Mouse (Mus musculus) CH12.LX (cell line): ENCODE results near the gene Stub1. TPM values are rescaled to one million over a fixed set of nuclear protein-coding genes. Genes with fewer than 3 reads are reported as not detected.

ENCODE experiments used
- DNase-seq: peaks from one replicate; pipeline ENCODE4 v3.0.0-alpha.2; 2013; ENCODE audit errors: extremely low read depth
- H3K27ac ChIP-seq: 2 replicates; pipeline ENCODE4 v1.5.1; 2012; ENCODE audit warnings: low read depth, mild to moderate bottlenecking, control low read depth, moderate library complexity; ENCODE audit not compliant: insufficient read depth
- H3K27me3 ChIP-seq: replicated peaks from 2 replicates; pipeline ENCODE3; 2012; ENCODE audit warnings: inconsistent platforms
- H3K36me3 ChIP-seq, 2 experiments: replicated peaks in 1 of 2; 2 replicates each; pipeline versions ENCODE3 to v1.6.1; 2012; ENCODE audit warnings: inconsistent platforms in 1 of 2, low read length in 1 of 2, mild to moderate bottlenecking in 1 of 2, mixed read lengths in 1 of 2, moderate library complexity in 1 of 2; ENCODE audit not compliant: control insufficient read depth in 1 of 2, insufficient read depth in 1 of 2
- H3K4me1 ChIP-seq, 2 experiments: 2 replicates each; pipeline ENCODE4 v1.6.1; 2012; ENCODE audit warnings: inconsistent platforms in 1 of 2, moderate library complexity in 1 of 2; ENCODE audit not compliant: insufficient read depth in 2 of 2, control insufficient read depth in 1 of 2
- H3K4me2 ChIP-seq: 2 replicates; pipeline ENCODE4 v1.6.1; 2012; ENCODE audit warnings: low read depth, mild to moderate bottlenecking, control low read depth; ENCODE audit not compliant: poor library complexity, insufficient read depth, severe bottlenecking
- H3K4me3 ChIP-seq, 3 experiments: fragments of 150-350 bp in 1 of 3; sonication (generic) in 1 of 3; replicated peaks in 1 of 3; 2 replicates each; pipeline versions ENCODE3 to v1.5.1; 2011 to 2012; ENCODE audit warnings: low read depth in 2 of 3, low read length in 2 of 3, mild to moderate bottlenecking in 2 of 3, moderate library complexity in 2 of 3, control low read depth in 1 of 3, improper control_type of control experiment in 1 of 3, inconsistent platforms in 1 of 3, mixed read lengths in 1 of 3; ENCODE audit not compliant: poor library complexity in 1 of 3
- H3K79me2 ChIP-seq: replicated peaks from 2 replicates; pipeline ENCODE4 v1.6.1; 2012; ENCODE audit warnings: mild to moderate bottlenecking, moderate library complexity; ENCODE audit not compliant: control insufficient read depth, poor library complexity, insufficient read depth, severe bottlenecking; ENCODE audit errors: extremely low read depth
- H3K9ac ChIP-seq: 2 replicates; pipeline ENCODE4 v1.6.1; 2012; ENCODE audit warnings: low read depth, mild to moderate bottlenecking, control low read depth, moderate library complexity; ENCODE audit not compliant: insufficient read depth
- H3K9me3 ChIP-seq: replicated peaks from 2 replicates; pipeline ENCODE3; 2012; ENCODE audit warnings: low read length, inconsistent platforms, mixed read lengths
- CHD1 ChIP-seq: IDR thresholded peaks from 2 replicates; pipeline ENCODE4 v1.6.1; 2012; ENCODE audit warnings: low read depth, low read length, improper control_type of control experiment, inconsistent platforms
- CTCF ChIP-seq, 2 experiments: IDR thresholded peaks in 1 of 2; conservative IDR thresholded peaks in 1 of 2; 2 replicates each; pipeline ENCODE4 v1.5.1; 2011 to 2012; ENCODE audit warnings: low read depth in 2 of 2, low read length in 2 of 2, improper control_type of control experiment in 1 of 2, inconsistent platforms in 1 of 2, mild to moderate bottlenecking in 1 of 2, moderate library complexity in 1 of 2
- E2F4 ChIP-seq: IDR thresholded peaks from 2 replicates; pipeline ENCODE4 v1.6.1; 2011; ENCODE audit warnings: low read depth, low read length, improper control_type of control experiment; ENCODE audit not compliant: insufficient replicate concordance
- EP300 ChIP-seq: IDR thresholded peaks from 2 replicates; pipeline ENCODE4 v1.6.1; 2011; ENCODE audit warnings: low read length, improper control_type of control experiment
- GABPA ChIP-seq: IDR thresholded peaks from 2 replicates; pipeline ENCODE4 v1.6.1; 2012; ENCODE audit warnings: low read depth, low read length, improper control_type of control experiment, inconsistent platforms; ENCODE audit not compliant: insufficient replicate concordance
- HCFC1 ChIP-seq: IDR thresholded peaks from 2 replicates; pipeline ENCODE4 v1.6.1; 2012; ENCODE audit warnings: low read depth, mild to moderate bottlenecking, inconsistent platforms, low read length, improper control_type of control experiment
- KAT2A ChIP-seq: IDR thresholded peaks from 2 replicates; pipeline ENCODE4 v1.6.1; 2012; ENCODE audit warnings: low read length, improper control_type of control experiment, inconsistent platforms; ENCODE audit not compliant: insufficient replicate concordance
- MAFK ChIP-seq: IDR thresholded peaks from 2 replicates; pipeline ENCODE4 v1.6.1; 2011; ENCODE audit warnings: low read length, improper control_type of control experiment; ENCODE audit not compliant: insufficient replicate concordance
- MEF2A ChIP-seq: IDR thresholded peaks from 2 replicates; pipeline ENCODE4 v1.6.1; 2014; ENCODE audit warnings: low read depth, mild to moderate bottlenecking, inconsistent platforms, low read length, improper control_type of control experiment, borderline replicate concordance
- MYC ChIP-seq: IDR thresholded peaks from 2 replicates; pipeline ENCODE4 v1.6.1; 2011; ENCODE audit warnings: low read depth, mild to moderate bottlenecking, improper control_type of control experiment, low read length
- NELFE ChIP-seq: IDR thresholded peaks from 2 replicates; pipeline ENCODE4 v1.6.1; 2011; ENCODE audit warnings: low read depth, low read length, improper control_type of control experiment
- NRF1 ChIP-seq: IDR thresholded peaks from 2 replicates; pipeline ENCODE4 v1.6.1; 2014; ENCODE audit warnings: low read depth, mild to moderate bottlenecking, inconsistent platforms, low read length, improper control_type of control experiment, moderate library complexity
- POLR2A ChIP-seq: IDR thresholded peaks from 2 replicates; pipeline ENCODE4 v1.6.1; 2011; ENCODE audit warnings: low read depth, mild to moderate bottlenecking, improper control_type of control experiment, low read length
- RAD21 ChIP-seq: IDR thresholded peaks from 2 replicates; pipeline ENCODE4 v1.6.1; 2011; ENCODE audit warnings: low read depth, mild to moderate bottlenecking, low read length, improper control_type of control experiment, moderate library complexity
- SIN3A ChIP-seq: IDR thresholded peaks from 2 replicates; pipeline ENCODE4 v1.6.1; 2012; ENCODE audit warnings: low read length, improper control_type of control experiment, inconsistent platforms
- TCF12 ChIP-seq: IDR thresholded peaks from 2 replicates; pipeline ENCODE4 v1.6.1; 2014; ENCODE audit warnings: low read depth, mild to moderate bottlenecking, inconsistent platforms, low read length, improper control_type of control experiment
- UBTF ChIP-seq: IDR thresholded peaks from 2 replicates; pipeline ENCODE4 v1.6.1; 2012; ENCODE audit warnings: low read depth, mild to moderate bottlenecking, inconsistent platforms, low read length, improper control_type of control experiment, moderate library complexity
- USF1 ChIP-seq: IDR thresholded peaks from 2 replicates; pipeline ENCODE4 v1.6.1; 2014; ENCODE audit warnings: low read depth, mild to moderate bottlenecking, inconsistent platforms, low read length, improper control_type of control experiment
- dilution Hi-C: fragments of 300-500 bp; cut with MboI; formaldehyde crosslinking; loops from 2 replicates; pipeline ENCODE4 v1.14.3; 2020; ENCODE audit warnings: low sequenced_read_pairs; ENCODE audit not compliant: extremely low pct_unique_long_range_greater_than_20kb, extremely low pct_ligation_motif_present
- in situ Hi-C: fragments of 300-500 bp; cut with MboI; formaldehyde crosslinking; loops from 3 replicates; pipeline ENCODE4 v1.14.3; 2019; ENCODE audit warnings: low sequenced_read_pairs, low pct_ligation_motif_present, low pct_unique_long_range_greater_than_20kb, mixed read lengths
- polyA plus RNA-seq: library from polyadenylated mRNA; unstranded; fragments of >175 nt; gene quantifications from 2 replicates; pipeline ENCODE4 v1.2.1, GENCODE M21; 2012; ENCODE audit warnings: low read depth; ENCODE audit not compliant: insufficient read length
- total RNA-seq, 2 experiments: library from RNA; depleted of rRNA; stranded (reverse); fragments of 300-350 nt in 1 of 2; fragments of >200 nt in 1 of 2; gene quantifications; 2 replicates each; pipeline ENCODE4 v1.2.3; 2012 to 2014

Gene Stub1
- total and polyA plus RNA-seq, 3 experiments, result 62.9 to 98.3 (median 84.8) TPM

DNA sequence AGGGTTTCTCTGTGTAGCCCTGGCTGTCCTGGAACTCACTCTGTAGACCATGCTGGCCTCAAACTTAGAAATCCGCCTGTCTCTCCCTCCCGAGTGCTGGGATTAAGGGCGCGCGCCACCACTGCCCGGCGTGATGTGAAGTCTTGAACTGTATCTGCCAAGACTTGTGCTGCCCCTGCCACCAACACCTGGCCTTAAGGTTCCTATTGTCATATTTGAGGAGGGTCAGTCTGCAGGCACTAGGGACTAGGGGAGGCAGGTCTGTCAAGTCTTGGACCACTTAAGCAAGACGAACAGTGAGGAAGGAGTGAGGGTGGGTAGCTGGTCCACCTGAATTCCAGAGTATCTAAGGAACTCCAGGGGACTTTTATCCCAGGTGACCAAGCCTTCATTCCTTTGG, 36.3 kb upstream of the Stub1 start:
- in situ Hi-C loops, result no loop called here
- no peaks in the 10 kb centered on the region for H3K9me3 ChIP-seq
- H3K4me3 ChIP-seq, result no peak overlapping the region
- no peak overlapping the region for H3K9ac ChIP-seq
- no peak for DNase-seq
- TF ChIP-seq MYC (no peak), KAT2A (no peak), SIN3A (no peak), MEF2A (no peak), NELFE (no peak), EP300 (no peak), HCFC1 (no peak), CTCF (conservative IDR thresholded peaks at IDR 0.05 in 1 of 2, IDR thresholded peaks at IDR 0.05 in 1 of 2; ENCODE audit: low read depth in 2 of 2, low read length in 2 of 2) (no peak), E2F4 (no peak), POLR2A (no peak), CHD1 (no peak), RAD21 (no peak), GABPA (no peak)
- dilution Hi-C loops, result no loop called here
- no peak overlapping the region for H3K27ac ChIP-seq
- H3K36me3 ChIP-seq, result no peaks in the 10 kb centered on the region
- peaks cover 6 to 21% of the 10 kb centered on the region in 2 experiments; a peak in 3 of 4 replicates for H3K4me1 ChIP-seq
- H3K27me3 ChIP-seq, result peaks cover 63% of the 10 kb centered on the region
- H3K79me2 ChIP-seq, result no peaks in the 10 kb centered on the region
- H3K4me2 ChIP-seq, result no peak overlapping the region

DNA sequence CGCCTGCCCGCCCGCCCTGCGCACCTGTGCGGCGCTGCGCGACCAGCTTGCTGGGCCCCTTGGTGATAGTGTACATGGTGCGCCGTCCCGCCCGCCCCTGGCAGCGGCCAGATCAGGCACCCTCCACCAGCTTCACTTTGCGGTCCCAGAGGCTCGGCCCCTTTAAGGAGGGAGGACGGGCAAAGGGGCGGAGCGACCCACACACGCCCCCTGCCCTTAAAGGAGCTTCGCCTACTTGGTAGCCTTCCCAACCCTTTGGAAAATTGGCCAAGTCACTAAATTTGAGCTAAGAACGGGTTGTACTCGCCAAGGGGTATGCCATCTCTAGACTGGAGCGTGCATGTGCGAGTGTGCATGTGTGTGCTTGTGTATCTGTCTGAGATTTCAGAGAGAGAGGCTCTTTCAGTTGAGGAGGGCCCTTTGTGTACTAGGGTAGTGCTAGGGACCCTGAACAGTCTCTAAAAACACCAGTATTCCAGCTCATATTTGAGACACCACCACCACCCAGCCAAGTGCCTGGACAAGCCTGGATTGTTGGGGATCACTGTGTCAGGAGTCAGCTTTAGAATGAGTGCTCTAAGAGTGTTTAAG, 35.5 kb upstream of the Stub1 start, which contains the start of gene Mcrip2:
TSS of gene Mcrip2 (minus strand) at position 164 of the 591 bp plus-strand sequence.
- in situ Hi-C loops, result no loop called here
- DNase-seq, result no peak
- H3K36me3 ChIP-seq, result no peaks in the 10 kb centered on the region
- TF ChIP-seq MAFK (no peak), USF1 (no peak), SIN3A (peak; percentile 73; the same call in 1 of the 2 replicates), HCFC1 (no peak), UBTF (no peak), POLR2A (peak; percentile 59; the same call in 1 of the 2 replicates), TCF12 (no peak), NRF1 (no peak)
- TF ChIP-seq, all 38 proteins: peak for 2
- H3K4me1 ChIP-seq, result peaks cover 4 to 15% of the 10 kb centered on the region in 2 experiments; a peak in 2 of 4 replicates
- peak within 1 kb of the TSS; percentile 49 to 76 (median 51) for H3K4me3 ChIP-seq
- dilution Hi-C loops, result no loop called here
- H3K27me3 ChIP-seq, result peaks cover 63% of the 10 kb centered on the region
- H3K9ac ChIP-seq, result peak within 1 kb of the TSS; percentile 28; the same call in 1 of the 2 replicates
- peak within 1 kb of the TSS; percentile 79 for H3K4me2 ChIP-seq
- H3K27ac ChIP-seq, result no peak within 1 kb of the TSS
- H3K9me3 ChIP-seq, result no peaks in the 10 kb centered on the region
- no peaks in the 10 kb centered on the region for H3K79me2 ChIP-seq
